Mouse (Mus musculus): ENCODE data around the gene Tbc1d25. TPM values are rescaled to one million over a fixed set of nuclear protein-coding genes. Genes with fewer than 3 reads are reported as not detected.

Tbc1d25 gene
- polyA plus RNA-seq, 1 experiment from 2014 or later, result 15.5 TPM

Other genes starting within 250 kb of the Tbc1d25 start
- gene Eras, start 247.6 kb downstream of the Tbc1d25 start, polyA plus RNA-seq (2014; fragmentation: Nextera tagmentation; extraction: Ambion mirVana), result not detected in 2 replicates
- gene Hdac6, start 228.3 kb downstream of the Tbc1d25 start, polyA plus RNA-seq (2014; fragmentation: Nextera tagmentation; extraction: Ambion mirVana), result 42.7 and 43.6 TPM in 2 replicates
- gene Gata1, start 198.1 kb downstream of the Tbc1d25 start, polyA plus RNA-seq (2014; fragmentation: Nextera tagmentation; extraction: Ambion mirVana), result 2.7 and 3.4 TPM in 2 replicates
- gene Glod5, start 157.7 kb downstream of the Tbc1d25 start, polyA plus RNA-seq (2014; fragmentation: Nextera tagmentation; extraction: Ambion mirVana), result not detected in 2 replicates
- 95.7 and 102 TPM in 2 replicates for gene Suv39h1, start 101.4 kb downstream of the Tbc1d25 start, polyA plus RNA-seq (2014; fragmentation: Nextera tagmentation; extraction: Ambion mirVana)
- 0.27 and 0.44 TPM in 2 replicates for gene Was, start 85.7 kb downstream of the Tbc1d25 start, polyA plus RNA-seq (2014; fragmentation: Nextera tagmentation; extraction: Ambion mirVana)
- 12.4 and 15.6 TPM in 2 replicates for gene Wdr13, start 43.3 kb downstream of the Tbc1d25 start, polyA plus RNA-seq (2014; fragmentation: Nextera tagmentation; extraction: Ambion mirVana)
- 538 and 539 TPM in 2 replicates for gene Rbm3, start 30.3 kb downstream of the Tbc1d25 start, polyA plus RNA-seq (2014; fragmentation: Nextera tagmentation; extraction: Ambion mirVana)
- gene Ebp, start 17.3 kb upstream of the Tbc1d25 start, polyA plus RNA-seq (2014; fragmentation: Nextera tagmentation; extraction: Ambion mirVana), result 24.1 and 25.5 TPM in 2 replicates
- gene Porcn, start 30.3 kb upstream of the Tbc1d25 start, polyA plus RNA-seq (2014; fragmentation: Nextera tagmentation; extraction: Ambion mirVana), result 11.1 and 11.8 TPM in 2 replicates
- gene Ftsj1, start 76.2 kb upstream of the Tbc1d25 start, polyA plus RNA-seq (2014; fragmentation: Nextera tagmentation; extraction: Ambion mirVana), result 51.2 and 53.6 TPM in 2 replicates
- gene Slc38a5, start 95.0 kb upstream of the Tbc1d25 start, polyA plus RNA-seq (2014; fragmentation: Nextera tagmentation; extraction: Ambion mirVana), result 3.3 and 4.2 TPM in 2 replicates
- not detected in 2 replicates for gene Ssxb10, start 151.2 kb upstream of the Tbc1d25 start, polyA plus RNA-seq (2014; fragmentation: Nextera tagmentation; extraction: Ambion mirVana)
- gene Ssxb9, start 190.8 kb upstream of the Tbc1d25 start, polyA plus RNA-seq (2014; fragmentation: Nextera tagmentation; extraction: Ambion mirVana), result not detected in 2 replicates
- gene Ssxb1, start 237.1 kb upstream of the Tbc1d25 start, polyA plus RNA-seq (2014; fragmentation: Nextera tagmentation; extraction: Ambion mirVana), result not detected in 2 replicates

Data from limb, embryonic 11.5 days (tissue).